Mouse (Mus musculus) skeletal muscle tissue, postnatal 0 days (tissue): ENCODE measurements around the gene Olfr847. TPM values are rescaled to one million over a fixed set of nuclear protein-coding genes. Genes with fewer than 3 reads are reported as not detected.

Experiments
- polyA plus RNA-seq: library from polyadenylated mRNA; unstranded; fragments of >200 nt; fragmentation: Nextera tagmentation; extraction: Ambion mirVana; gene quantifications from 2 replicates; pipeline ENCODE4 v1.2.1, GENCODE M21; 2015

The Olfr847 gene
- not detected in 2 replicates for polyA plus RNA-seq

GRCm38 (mm10) chr9:19378569-19378968, at the start of gene Olfr847:
TSS of gene Olfr847 (minus strand) at chr9:19378669.

DNA sequence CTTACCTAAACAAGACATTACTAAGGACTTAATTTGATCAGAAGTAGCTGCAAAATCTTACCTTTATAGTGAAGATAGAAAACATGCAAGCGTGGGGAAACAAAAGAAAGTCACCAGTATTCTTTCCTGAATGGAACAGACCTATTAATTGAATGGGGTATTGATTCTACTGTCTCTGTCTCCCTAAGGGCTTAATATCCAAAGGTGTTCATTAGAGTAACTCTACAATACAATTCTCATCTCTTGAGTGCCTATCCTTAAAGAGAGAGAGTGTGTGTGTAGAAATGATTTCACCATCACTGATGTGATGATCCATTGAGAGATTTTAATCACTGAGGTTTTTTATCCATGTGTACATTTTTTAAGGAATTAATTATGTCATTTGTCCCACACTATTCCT, 14.6 kb downstream of the Olfr847 start, which contains the start of gene Olfr846:
Gene Olfr846 (minus strand): TSS at position 101 of the 400 bp plus-strand sequence.

DNA sequence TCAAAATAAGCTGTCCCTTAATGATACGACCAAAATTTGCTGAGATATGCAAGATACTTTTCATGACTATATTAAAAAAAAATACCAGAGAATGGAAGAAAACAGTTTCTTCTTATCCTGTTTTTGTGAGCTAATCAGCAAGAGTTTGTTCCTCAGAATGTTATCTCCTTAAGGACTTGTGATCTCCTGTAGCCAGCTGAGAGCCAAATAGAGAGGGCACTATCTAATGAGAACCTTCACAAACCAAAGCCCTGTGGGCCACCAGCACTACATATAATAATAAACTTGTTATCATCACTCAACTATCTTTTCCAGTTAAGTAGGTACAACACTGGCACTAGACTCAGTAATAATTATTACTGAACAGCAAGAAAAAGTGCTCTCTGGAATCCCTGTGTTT, 42.3 kb downstream of the Olfr847 start, which contains the start of gene Olfr845:
Gene Olfr845 (plus strand): TSS at position 301 of the 400 bp plus-strand sequence.

Other genes starting within 250 kb of the Olfr847 start
- not detected in 2 replicates for gene Olfr837, start 242.4 kb downstream of the Olfr847 start, polyA plus RNA-seq
- not detected in 2 replicates for gene Olfr839-ps1, start 201.4 kb downstream of the Olfr847 start, polyA plus RNA-seq
- gene Olfr843, start 126.7 kb downstream of the Olfr847 start, polyA plus RNA-seq = not detected in 2 replicates
- not detected in 2 replicates for gene Olfr844, start 62.3 kb downstream of the Olfr847 start, polyA plus RNA-seq
- gene Olfr845, start 42.2 kb downstream of the Olfr847 start, polyA plus RNA-seq = not detected in 2 replicates
- not detected in 2 replicates for gene Olfr846, start 14.7 kb downstream of the Olfr847 start, polyA plus RNA-seq
- gene Olfr849, start 61.6 kb upstream of the Olfr847 start, polyA plus RNA-seq = not detected in 2 replicates
- not detected in 2 replicates for gene Olfr850, start 99.6 kb upstream of the Olfr847 start, polyA plus RNA-seq
- gene Olfr851, start 114.6 kb upstream of the Olfr847 start, polyA plus RNA-seq = not detected in 2 replicates
- gene Olfr853, start 162.4 kb upstream of the Olfr847 start, polyA plus RNA-seq = not detected in 2 replicates
- gene Olfr854, start 188.7 kb upstream of the Olfr847 start, polyA plus RNA-seq = not detected in 2 replicates
- not detected in 2 replicates for gene Olfr855, start 203.9 kb upstream of the Olfr847 start, polyA plus RNA-seq
- 8.4 and 9.3 TPM in 2 replicates for gene Zfp317, start 243.4 kb upstream of the Olfr847 start, polyA plus RNA-seq